Mouse (Mus musculus): ENCODE data around the gene Zrsr2.

GRCm38 (mm10) chrX:163957381-163957780 is 1.1 kb downstream of the Zrsr2 start:
- TF ChIP-seq CTCF (IDR thresholded peaks at IDR 0.05; ENCODE audit: low read depth, low read length) = no peak
- no peak for TF ChIP-seq TAL1 (conservative IDR thresholded peaks at IDR 0.05; ENCODE audit: low read depth, low read length)
- TF ChIP-seq GATA1 (IDR thresholded peaks at IDR 0.05; ENCODE audit: borderline replicate concordance, low read length) = no peak

All from G1E (cell line).